Mouse (Mus musculus) G1E (cell line): ENCODE measurements around the gene Kcnj11. TPM values are rescaled to one million over a fixed set of nuclear protein-coding genes. Genes with fewer than 3 reads are reported as not detected.

Experiments used
- ATAC-seq: 2 replicates; pipeline ENCODE4 v1.8.0; 2016; ENCODE audit warnings: mild to moderate bottlenecking; ENCODE audit not compliant: insufficient number of reproducible peaks, poor library complexity, low FRiP score, severe bottlenecking; ENCODE audit errors: extremely low read depth
- DNase-seq: peaks from one replicate; pipeline ENCODE4 v3.0.0; 2012; ENCODE audit warnings: low spot score
- H3K27me3 ChIP-seq: 2 replicates; pipeline ENCODE4 v1.6.1; 2012; ENCODE audit warnings: mild to moderate bottlenecking, low read length, inconsistent platforms; ENCODE audit not compliant: insufficient read depth
- H3K36me3 ChIP-seq: replicated peaks from 2 replicates; pipeline ENCODE3; 2012; ENCODE audit warnings: mild to moderate bottlenecking, inconsistent platforms
- H3K4me1 ChIP-seq: 2 replicates; pipeline ENCODE4 v1.6.1; 2012; ENCODE audit warnings: low read depth, low read length, inconsistent platforms, mixed read lengths; ENCODE audit not compliant: insufficient read depth
- H3K4me3 ChIP-seq: 2 replicates; pipeline ENCODE4 v1.5.1; 2012; ENCODE audit warnings: low read depth, mild to moderate bottlenecking, inconsistent platforms, low read length, moderate library complexity, mixed read lengths
- H3K9me3 ChIP-seq: replicated peaks from 2 replicates; pipeline ENCODE4 v1.6.1; 2012; ENCODE audit warnings: inconsistent platforms
- CTCF ChIP-seq: IDR thresholded peaks from 2 replicates; pipeline ENCODE4 v1.5.1; 2012; ENCODE audit warnings: low read depth, low read length, inconsistent platforms, mixed read lengths
- GATA1 ChIP-seq: IDR thresholded peaks from 2 replicates; pipeline ENCODE4 v1.6.1; 2012; ENCODE audit warnings: borderline replicate concordance, low read length, inconsistent platforms, mixed read lengths
- GATA2 ChIP-seq: IDR thresholded peaks from 2 replicates; pipeline ENCODE4 v1.6.1; 2012; ENCODE audit warnings: low read depth, low read length, inconsistent platforms, borderline replicate concordance
- POLR2AphosphoS5 ChIP-seq: IDR thresholded peaks from 2 replicates; pipeline ENCODE4 v1.6.1; 2012; ENCODE audit warnings: low read depth, low read length, inconsistent platforms; ENCODE audit not compliant: insufficient replicate concordance
- TAL1 ChIP-seq: conservative IDR thresholded peaks from 2 replicates; pipeline ENCODE4 v1.6.1; 2012; ENCODE audit warnings: low read depth, low read length, inconsistent platforms, mixed read lengths
- polyA plus RNA-seq: library from polyadenylated mRNA; stranded (reverse); fragments of >175 nt; gene quantifications from 2 replicates; pipeline ENCODE4 v1.2.3, GENCODE M21; 2012
- total RNA-seq, 2 experiments: library from RNA; stranded (forward) in 1 of 2; stranded (reverse) in 1 of 2; fragments of 200-1000 nt in 1 of 2; fragments of >200 nt in 1 of 2; fragmentation: Nextera tagmentation in 1 of 2; gene quantifications; 2 replicates each; pipeline ENCODE4 v1.2.3; 2014 to 2017

The Kcnj11 gene
- total and polyA plus RNA-seq, 3 experiments: not detected

DNA sequence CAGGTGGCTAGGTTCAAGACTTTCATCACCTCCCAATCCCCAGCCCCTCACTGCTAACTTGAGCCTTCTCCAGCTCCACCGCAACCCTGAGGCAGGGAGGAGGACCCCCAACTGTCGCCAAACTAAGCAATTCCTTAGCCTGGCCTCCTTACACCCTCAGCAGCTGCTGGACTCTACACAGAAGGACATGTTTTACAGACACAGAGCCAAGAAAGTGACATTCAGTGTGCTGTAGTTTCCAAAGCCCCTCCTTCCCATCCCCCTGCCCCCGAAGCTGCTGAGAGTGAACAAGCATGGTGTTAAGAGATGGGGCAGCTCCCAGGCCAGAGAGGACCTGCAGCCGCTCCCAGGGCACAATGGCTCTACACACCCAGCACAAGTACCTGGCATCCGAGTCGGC is 23.9 kb upstream of the Kcnj11 start:
- H3K27me3 ChIP-seq: peaks cover 21% of the 10 kb centered on the region
- TF ChIP-seq POLR2AphosphoS5: no peak
- TF ChIP-seq GATA2: no peak
- no peak for TF ChIP-seq CTCF
- TF ChIP-seq GATA1: no peak
- no peak for TF ChIP-seq TAL1
- H3K9me3 ChIP-seq: no peaks in the 10 kb centered on the region
- no peak overlapping the region for H3K4me3 ChIP-seq
- ATAC-seq: no peak
- H3K4me1 ChIP-seq: no peaks in the 10 kb centered on the region
- H3K36me3 ChIP-seq: no peaks in the 10 kb centered on the region
- no peak for DNase-seq

DNA sequence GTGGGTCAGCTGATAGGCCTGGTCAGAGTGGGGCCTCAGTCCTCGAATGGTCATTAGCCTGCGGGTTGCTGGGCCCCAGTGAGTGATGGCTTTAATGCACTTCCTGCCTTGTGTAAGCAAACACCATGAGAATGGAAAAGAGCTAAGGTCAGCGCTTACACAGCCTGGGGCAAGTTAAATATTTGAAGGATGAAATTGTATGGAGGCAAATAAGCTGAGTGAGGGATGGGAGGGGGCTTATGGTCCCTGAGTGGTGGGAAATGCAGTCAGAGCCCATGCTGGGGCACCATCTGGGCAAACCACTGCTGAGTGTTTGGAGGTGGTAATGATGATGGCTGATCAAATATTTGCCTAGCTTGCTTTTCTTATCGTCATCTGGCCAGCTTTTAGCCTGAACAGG is 22.4 kb upstream of the Kcnj11 start:
- H3K9me3 ChIP-seq: no peaks in the 10 kb centered on the region
- H3K36me3 ChIP-seq: no peaks in the 10 kb centered on the region
- H3K4me1 ChIP-seq: no peaks in the 10 kb centered on the region
- H3K4me3 ChIP-seq: no peak overlapping the region
- DNase-seq: no peak
- peaks cover 16% of the 10 kb centered on the region for H3K27me3 ChIP-seq
- TF ChIP-seq TAL1 (no peak), GATA2 (no peak), CTCF (no peak), POLR2AphosphoS5 (no peak), GATA1 (no peak)
- no peak for ATAC-seq

DNA sequence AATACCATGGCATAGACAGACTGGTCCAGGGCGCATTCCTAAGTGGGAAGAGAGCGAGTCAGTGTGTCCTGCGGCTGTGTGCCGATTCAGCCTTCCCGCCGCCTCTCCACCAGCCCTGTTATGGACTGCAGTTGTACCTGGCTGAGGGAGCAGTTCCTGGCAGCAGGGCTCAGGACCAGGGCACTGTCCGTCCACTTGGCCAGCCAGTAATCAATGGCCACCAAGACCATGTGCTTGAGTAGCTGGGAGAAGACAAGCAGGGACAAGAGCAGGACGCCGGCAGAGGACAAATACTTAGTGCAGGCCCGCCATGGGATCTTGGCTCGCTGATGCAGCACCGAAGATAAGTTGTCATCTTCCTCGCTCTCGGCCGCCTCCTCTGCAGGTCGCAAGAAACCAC is 16.5 kb upstream of the Kcnj11 start:
- Histone ChIP-seq H3K27me3 (peaks cover 2% of the 10 kb centered on the region), H3K4me1 (no peaks in the 10 kb centered on the region), H3K4me3 (no peak overlapping the region), H3K36me3 (no peaks in the 10 kb centered on the region), H3K9me3 (no peaks in the 10 kb centered on the region)
- DNase-seq: no peak
- TF ChIP-seq GATA1: no peak
- TF ChIP-seq CTCF: no peak
- TF ChIP-seq TAL1: no peak
- TF ChIP-seq POLR2AphosphoS5: no peak
- no peak for TF ChIP-seq GATA2
- ATAC-seq: no peak

DNA sequence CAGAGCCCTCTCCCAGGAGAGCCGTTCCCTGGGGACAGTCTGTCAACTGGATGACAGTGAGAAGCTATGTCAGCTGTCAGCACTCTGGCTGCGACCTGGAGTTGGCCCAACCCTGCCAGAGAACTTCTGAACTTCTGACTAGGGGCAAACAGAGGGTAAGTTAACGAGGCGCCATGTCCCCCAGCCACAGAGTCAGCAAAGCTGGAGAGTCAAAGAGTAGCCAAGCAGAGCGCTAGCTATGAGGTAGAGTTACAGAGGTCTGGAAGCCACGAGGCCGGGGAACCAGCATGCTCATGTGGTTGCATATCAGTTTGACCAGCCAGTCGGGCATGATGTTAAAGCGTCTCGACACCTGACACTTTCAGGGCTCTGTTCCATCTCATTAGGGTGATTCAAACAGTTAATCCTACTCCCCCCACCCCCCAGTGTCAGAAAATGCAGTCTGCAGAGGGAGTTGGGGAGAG is 15.6 kb upstream of the Kcnj11 start:
- DNase-seq (no peak), ATAC-seq (no peak)
- Histone ChIP-seq H3K4me3 (no peak overlapping the region), H3K4me1 (no peaks in the 10 kb centered on the region), H3K9me3 (no peaks in the 10 kb centered on the region), H3K27me3 (peaks cover 5% of the 10 kb centered on the region), H3K36me3 (no peaks in the 10 kb centered on the region)
- TF ChIP-seq GATA2: no peak
- TF ChIP-seq POLR2AphosphoS5: no peak
- no peak for TF ChIP-seq CTCF
- TF ChIP-seq GATA1: no peak
- TF ChIP-seq TAL1: no peak

DNA sequence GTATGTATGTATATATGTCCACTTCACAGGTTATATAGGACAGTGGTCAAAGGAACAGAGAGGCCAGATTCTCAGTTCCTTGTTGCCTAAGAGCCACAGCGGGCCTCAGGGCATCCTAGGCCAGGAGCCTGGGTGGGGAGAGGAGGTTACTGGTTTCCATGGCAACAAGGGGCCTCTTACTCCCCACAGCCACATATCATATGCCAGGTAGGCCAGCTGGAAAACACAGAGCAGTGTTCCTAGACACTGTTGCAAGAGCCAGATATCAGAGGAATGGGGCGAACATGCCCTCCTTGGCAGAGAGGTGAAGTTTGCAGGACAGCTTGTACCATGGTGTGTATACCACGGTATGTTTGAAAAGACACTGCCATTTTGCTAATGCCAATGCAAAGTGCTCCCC is 12.9 kb upstream of the Kcnj11 start:
- DNase-seq: no peak
- Histone ChIP-seq H3K9me3 (no peaks in the 10 kb centered on the region), H3K27me3 (peaks cover 19% of the 10 kb centered on the region), H3K36me3 (no peaks in the 10 kb centered on the region), H3K4me1 (no peaks in the 10 kb centered on the region), H3K4me3 (no peak overlapping the region)
- TF ChIP-seq POLR2AphosphoS5 (no peak), TAL1 (no peak), GATA2 (no peak), CTCF (no peak), GATA1 (no peak)
- no peak for ATAC-seq

DNA sequence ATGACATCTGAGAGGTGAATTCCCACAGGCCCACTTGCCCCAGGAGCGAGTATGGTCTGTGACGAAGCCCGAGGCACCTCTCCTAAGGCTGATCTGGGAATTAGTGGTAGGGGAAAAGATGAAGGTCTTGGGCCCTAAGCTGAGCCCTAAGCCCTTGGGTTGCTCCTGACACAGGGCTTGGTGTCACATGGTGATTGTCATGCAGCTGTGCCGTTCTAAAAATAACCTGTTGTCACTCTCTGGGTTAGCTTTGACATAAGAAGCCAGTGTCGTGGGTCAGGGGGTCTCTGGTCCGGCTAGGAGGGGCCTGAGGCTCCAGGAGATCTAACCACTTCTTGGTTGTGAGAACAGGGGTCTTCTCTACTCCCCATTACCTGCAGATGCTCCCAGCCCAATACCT is 11.4 kb upstream of the Kcnj11 start:
- Histone ChIP-seq H3K27me3 (peaks cover 20% of the 10 kb centered on the region), H3K4me1 (no peaks in the 10 kb centered on the region), H3K4me3 (no peak overlapping the region), H3K36me3 (no peaks in the 10 kb centered on the region), H3K9me3 (no peaks in the 10 kb centered on the region)
- no peak for TF ChIP-seq POLR2AphosphoS5
- no peak for TF ChIP-seq TAL1
- TF ChIP-seq GATA2: no peak
- TF ChIP-seq GATA1: no peak
- TF ChIP-seq CTCF: no peak
- ATAC-seq: no peak
- no peak for DNase-seq
